Mouse (Mus musculus) gastrocnemius, postnatal 14 days (tissue): ENCODE results near the gene BC048507. TPM values are rescaled to one million over a fixed set of nuclear protein-coding genes. Genes with fewer than 3 reads are reported as not detected.

Source experiments
- total RNA-seq, 2 experiments: library from RNA; stranded (reverse); gene quantifications; 2 replicates each; pipeline ENCODE4 v1.2.3; 2021

The BC048507 gene
- total RNA-seq, 2 experiments from 2014 or later = not detected

Other genes starting within 250 kb of the BC048507 start
- gene Gm49345, start 225.6 kb upstream of the BC048507 start, total RNA-seq = 1 to 10 TPM in 1 of 2 experiments, under 1 TPM in 1; 0.72 to 1.2 TPM
- gene Zfp729a, start 225.5 kb upstream of the BC048507 start, total RNA-seq = 1 to 10 TPM; 2.5 to 2.6 TPM
- 1 to 10 TPM; 3.6 to 3.9 TPM for gene Zfp738, start 176.3 kb upstream of the BC048507 start, total RNA-seq
- gene Zfp65, start 134.2 kb upstream of the BC048507 start, total RNA-seq = 1 to 10 TPM; 3.8 to 4.8 TPM
- 1 to 10 TPM; 1.4 to 1.9 TPM for gene Zfp85, start 108.1 kb upstream of the BC048507 start, total RNA-seq
- gene Zfp493, start 83.6 kb upstream of the BC048507 start, total RNA-seq = 1 to 10 TPM; 1.5 to 2.1 TPM
- 1 to 10 TPM in 1 of 2 experiments, under 1 TPM in 1; 0.93 to 1.9 TPM for gene Zfp273, start 49.6 kb upstream of the BC048507 start, total RNA-seq
- gene Gm10037, start 32.2 kb upstream of the BC048507 start, total RNA-seq = under 1 TPM in 1 of 2 experiments, not detected in 1; 0.43 TPM